Mouse (Mus musculus): ENCODE measurements around the gene Rab33a. TPM values are rescaled to one million over a fixed set of nuclear protein-coding genes. Genes with fewer than 3 reads are reported as not detected.
A peak's percentile ranks its signal among the peaks of the same experiment; 100 is the strongest.

Gene Rab33a
- not detected for polyA plus RNA-seq (2012; fragmentation: generic; extraction: Trizol)
- long read RNA-seq, experiment 1: 0 reads
- long read RNA-seq, experiment 2: 0 reads

GRCm38 (mm10) chrX:48518808-48519548, at the start of gene Rab33a:
Rab33a (plus strand) TSS chrX:48519285.
- Histone ChIP-seq H3ac (ENCODE audit: control insufficient read depth, insufficient read length, low read depth) (no peak within 1 kb of the TSS), H3K27me3 (ENCODE audit: control insufficient read depth, insufficient read depth, insufficient read length) (no peaks in the 10 kb centered on the region), H3K4me3 (ENCODE audit: insufficient read depth, poor library complexity, severe bottlenecking) (no peak within 1 kb of the TSS), H3K36me3 (ENCODE audit: control insufficient read depth, insufficient read depth) (no peaks in the 10 kb centered on the region), H3K79me3 (ENCODE audit: low read depth) (no peaks in the 10 kb centered on the region), H3K79me2 (ENCODE audit: control insufficient read depth, insufficient read depth) (no peaks in the 10 kb centered on the region)
- TF ChIP-seq USF1 (IDR thresholded peaks at IDR 0.05; ENCODE audit: low read depth) (no peak), MYOD1 (IDR thresholded peaks at IDR 0.05; ENCODE audit: control insufficient read depth, insufficient read length, low read depth) (no peak), FOSL1 (IDR thresholded peaks at IDR 0.05; ENCODE audit: insufficient read depth, low read length, poor library complexity, severe bottlenecking) (no peak), CTCF (IDR thresholded peaks at IDR 0.05; ENCODE audit: control insufficient read depth, insufficient read depth, insufficient read length) (no peak), MYOG (IDR thresholded peaks at IDR 0.05; ENCODE audit: control insufficient read depth, extremely low read depth, insufficient read length) (no peak), CEBPB (IDR thresholded peaks at IDR 0.05; ENCODE audit: low read depth) (no peak), MAX (IDR thresholded peaks at IDR 0.05) (no peak)

- no peak overlapping the region for H3K4me3 ChIP-seq (ENCODE audit: insufficient read depth, poor library complexity, severe bottlenecking)
- TF ChIP-seq MYOD1 (IDR thresholded peaks at IDR 0.05; ENCODE audit: control insufficient read depth, insufficient read length, low read depth) (no peak), MAX (IDR thresholded peaks at IDR 0.05) (no peak), CTCF (IDR thresholded peaks at IDR 0.05; ENCODE audit: control insufficient read depth, insufficient read depth, insufficient read length) (no peak), MYOG (IDR thresholded peaks at IDR 0.05; ENCODE audit: control insufficient read depth, extremely low read depth, insufficient read length) (no peak), CEBPB (IDR thresholded peaks at IDR 0.05; ENCODE audit: low read depth) (peak; percentile 12), USF1 (IDR thresholded peaks at IDR 0.05; ENCODE audit: low read depth) (no peak)
- H3K27me3 ChIP-seq (ENCODE audit: control insufficient read depth, insufficient read depth, insufficient read length): no peaks in the 10 kb centered on the region
- no peaks in the 10 kb centered on the region for H3K79me2 ChIP-seq (ENCODE audit: control insufficient read depth, insufficient read depth)
- peaks cover 45% of the 10 kb centered on the region for H3K36me3 ChIP-seq (ENCODE audit: control insufficient read depth, insufficient read depth)
- no peak overlapping the region for H3ac ChIP-seq (ENCODE audit: control insufficient read depth, insufficient read length, low read depth)
- H3K79me3 ChIP-seq (ENCODE audit: low read depth): no peaks in the 10 kb centered on the region
Observed at GRCm38 (mm10) chrX:48481095-48481494, 38.0 kb upstream of the Rab33a start.

- Histone ChIP-seq H3K4me3 (ENCODE audit: insufficient read depth, poor library complexity, severe bottlenecking) (no peak overlapping the region), H3ac (ENCODE audit: control insufficient read depth, insufficient read length, low read depth) (no peak overlapping the region), H3K36me3 (ENCODE audit: control insufficient read depth, insufficient read depth) (peaks cover 45% of the 10 kb centered on the region), H3K27me3 (ENCODE audit: control insufficient read depth, insufficient read depth, insufficient read length) (no peaks in the 10 kb centered on the region), H3K79me2 (ENCODE audit: control insufficient read depth, insufficient read depth) (no peaks in the 10 kb centered on the region), H3K79me3 (ENCODE audit: low read depth) (no peaks in the 10 kb centered on the region)
- TF ChIP-seq CEBPB (IDR thresholded peaks at IDR 0.05; ENCODE audit: low read depth): no peak
- TF ChIP-seq USF1 (IDR thresholded peaks at IDR 0.05; ENCODE audit: low read depth): no peak
- TF ChIP-seq FOSL1 (IDR thresholded peaks at IDR 0.05; ENCODE audit: insufficient read depth, low read length, poor library complexity, severe bottlenecking): no peak
- TF ChIP-seq CTCF (IDR thresholded peaks at IDR 0.05; ENCODE audit: control insufficient read depth, insufficient read depth, insufficient read length): no peak
- no peak for TF ChIP-seq MAX (IDR thresholded peaks at IDR 0.05)
Observed at GRCm38 (mm10) chrX:48481687-48482086, 37.4 kb upstream of the Rab33a start.

- TF ChIP-seq MYOD1 (IDR thresholded peaks at IDR 0.05; ENCODE audit: control insufficient read depth, insufficient read length, low read depth) (no peak), CEBPB (IDR thresholded peaks at IDR 0.05; ENCODE audit: low read depth) (no peak), MYOG (IDR thresholded peaks at IDR 0.05; ENCODE audit: control insufficient read depth, extremely low read depth, insufficient read length) (no peak), MAX (IDR thresholded peaks at IDR 0.05) (no peak), FOSL1 (IDR thresholded peaks at IDR 0.05; ENCODE audit: insufficient read depth, low read length, poor library complexity, severe bottlenecking) (no peak), USF1 (IDR thresholded peaks at IDR 0.05; ENCODE audit: low read depth) (no peak), CTCF (IDR thresholded peaks at IDR 0.05; ENCODE audit: control insufficient read depth, insufficient read depth, insufficient read length) (no peak)
- no peak overlapping the region for H3ac ChIP-seq (ENCODE audit: control insufficient read depth, insufficient read length, low read depth)
- peaks cover 20% of the 10 kb centered on the region for H3K36me3 ChIP-seq (ENCODE audit: control insufficient read depth, insufficient read depth)
- no peaks in the 10 kb centered on the region for H3K79me2 ChIP-seq (ENCODE audit: control insufficient read depth, insufficient read depth)
- H3K79me3 ChIP-seq (ENCODE audit: low read depth): no peaks in the 10 kb centered on the region
- H3K27me3 ChIP-seq (ENCODE audit: control insufficient read depth, insufficient read depth, insufficient read length): no peaks in the 10 kb centered on the region
- H3K4me3 ChIP-seq (ENCODE audit: insufficient read depth, poor library complexity, severe bottlenecking): no peak overlapping the region
Observed at GRCm38 (mm10) chrX:48493763-48494162, 25.3 kb upstream of the Rab33a start.

- Histone ChIP-seq H3ac (ENCODE audit: control insufficient read depth, insufficient read length, low read depth) (peak within 1 kb of the TSS; percentile 72), H3K36me3 (ENCODE audit: control insufficient read depth, insufficient read depth) (no peaks in the 10 kb centered on the region), H3K27me3 (ENCODE audit: control insufficient read depth, insufficient read depth, insufficient read length) (no peaks in the 10 kb centered on the region), H3K79me2 (ENCODE audit: control insufficient read depth, insufficient read depth) (peaks cover 28% of the 10 kb centered on the region), H3K4me3 (ENCODE audit: insufficient read depth, poor library complexity, severe bottlenecking) (peak within 1 kb of the TSS; percentile 60), H3K79me3 (ENCODE audit: low read depth) (peaks cover 19% of the 10 kb centered on the region)
- no peak for TF ChIP-seq CEBPB (IDR thresholded peaks at IDR 0.05; ENCODE audit: low read depth)
- no peak for TF ChIP-seq MYOD1 (IDR thresholded peaks at IDR 0.05; ENCODE audit: control insufficient read depth, insufficient read length, low read depth)
- TF ChIP-seq FOSL1 (IDR thresholded peaks at IDR 0.05; ENCODE audit: insufficient read depth, low read length, poor library complexity, severe bottlenecking): no peak
- TF ChIP-seq USF1 (IDR thresholded peaks at IDR 0.05; ENCODE audit: low read depth): no peak
- TF ChIP-seq CTCF (IDR thresholded peaks at IDR 0.05; ENCODE audit: control insufficient read depth, insufficient read depth, insufficient read length): no peak
- TF ChIP-seq MYOG (IDR thresholded peaks at IDR 0.05; ENCODE audit: control insufficient read depth, extremely low read depth, insufficient read length): no peak
- TF ChIP-seq MAX (IDR thresholded peaks at IDR 0.05): no peak
Observed at GRCm38 (mm10) chrX:48513166-48513807, 5.8 kb upstream of the Rab33a start, which contains the start of gene Aifm1. Aifm1 (minus strand) TSS chrX:48513563.
